Mouse (Mus musculus) heart, postnatal 14 days (tissue): ENCODE data around the gene Zfp626. TPM values are rescaled to one million over a fixed set of nuclear protein-coding genes. Genes with fewer than 3 reads are reported as not detected.
"Not testable (repeated sequence)": the region's sequence is repeated elsewhere in the genome, so short reads cannot be mapped to it uniquely, and the experiment has no call there.

ENCODE experiments used
- DNase-seq, 2 experiments: peaks; one replicate each; pipeline ENCODE4 v3.0.0; 2021 to 2022
- intact Hi-C: fragments of 180-260 bp; cut with DNase I; formaldehyde crosslinking; loops from one replicate; pipeline ENCODE4 v1.15.1; 2025
- total RNA-seq, 2 experiments: library from RNA; stranded (reverse); gene quantifications; 2 replicates each; pipeline ENCODE4 v1.2.3; 2021

The Zfp626 gene
- total RNA-seq, 2 experiments from 2014 or later, result 5.0 to 5.4 TPM

DNA sequence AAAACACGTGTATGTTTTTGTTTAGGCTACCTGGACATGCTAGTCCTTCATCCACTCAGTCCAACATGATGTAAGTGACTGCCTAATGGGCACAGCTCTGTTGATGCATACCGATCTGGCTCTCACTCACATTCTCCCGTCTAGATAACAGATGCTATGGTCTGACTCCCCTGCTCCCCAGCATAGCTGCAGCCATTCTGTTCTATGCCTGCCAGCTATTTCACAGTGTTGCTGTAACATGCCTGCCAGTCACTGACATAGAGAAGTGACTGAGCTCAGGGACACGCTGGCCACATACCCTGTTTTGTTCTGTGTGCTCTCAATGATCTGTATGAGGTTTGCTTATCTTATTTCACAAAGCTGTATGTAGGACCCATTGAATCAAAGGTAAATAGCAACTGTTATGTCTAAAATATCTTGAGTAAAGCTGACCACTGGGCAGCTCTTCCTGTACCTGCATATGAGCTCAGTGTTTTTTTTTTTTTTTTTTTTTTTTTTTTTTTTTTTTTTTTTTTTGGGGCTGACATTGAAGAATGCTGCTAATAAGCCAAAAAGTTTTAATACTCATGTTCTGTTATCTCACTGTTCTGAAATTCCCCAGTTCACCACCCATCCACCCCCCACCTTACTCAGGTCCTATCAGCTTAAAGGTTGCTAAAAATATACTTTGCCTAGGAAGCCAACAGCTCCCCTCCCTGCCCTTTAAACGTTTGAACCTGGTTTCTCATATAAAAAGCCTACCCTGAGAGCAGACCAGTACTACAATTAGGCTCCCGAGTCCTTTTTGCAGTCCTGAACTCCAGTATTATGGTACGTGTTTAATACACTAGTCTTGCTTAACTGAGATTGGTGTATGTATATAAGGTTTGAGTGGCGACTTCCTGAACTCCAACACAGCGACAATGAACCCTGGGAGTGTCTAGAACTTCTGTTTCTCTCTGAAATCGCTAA is 52.6 kb downstream of the Zfp626 start:
- intact Hi-C loops, result loop anchor here (2.0 kb wide), 1 partner anchor 19 kb away; no protein-coding TSS in a partner anchor
- peak in 1 of 2 experiments; percentile 15 for DNase-seq

DNA sequence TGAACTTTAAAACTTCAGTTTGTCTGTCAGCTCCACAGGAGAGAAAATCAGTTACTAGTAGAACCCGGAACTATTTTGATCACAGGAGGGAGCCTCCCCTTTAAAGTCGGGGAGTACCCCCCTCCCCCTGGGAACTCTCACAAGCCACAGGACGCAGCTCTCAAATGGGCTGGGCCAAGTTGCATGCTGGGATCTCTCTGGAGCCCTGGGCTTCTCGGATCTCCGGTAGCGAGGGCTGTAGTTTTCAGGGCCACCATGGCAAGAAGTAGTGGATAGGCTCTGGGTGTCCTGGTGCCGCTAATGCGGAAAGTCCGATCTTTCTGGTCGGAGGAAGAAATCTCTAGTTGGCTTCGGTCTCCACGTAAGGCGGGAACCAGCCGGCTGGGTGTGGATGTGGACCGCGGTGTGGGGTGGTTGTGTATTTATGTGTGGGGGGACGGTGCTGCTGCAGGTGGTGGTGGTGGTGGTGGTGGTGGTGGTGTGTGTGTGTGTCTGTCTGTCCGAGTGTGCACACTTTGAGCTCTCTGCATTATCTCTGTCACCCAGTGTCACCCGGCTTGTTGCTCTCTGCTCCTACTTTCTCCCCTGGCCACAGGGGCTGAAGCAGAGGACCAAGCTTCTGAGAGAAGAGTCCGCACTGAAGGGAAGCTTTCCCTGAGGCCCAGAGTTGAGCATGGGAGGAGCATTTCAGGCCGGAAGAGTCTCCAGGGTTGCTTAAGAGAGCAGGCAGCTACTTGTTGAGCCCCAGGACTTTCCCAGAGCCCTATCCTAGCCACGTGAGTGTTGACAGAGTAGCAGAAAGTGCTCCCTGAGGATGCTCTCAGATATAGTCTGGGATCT is 53.6 kb downstream of the Zfp626 start:
- intact Hi-C loops, result no loop called here
- peak; percentile 73 to 77 for DNase-seq

DNA sequence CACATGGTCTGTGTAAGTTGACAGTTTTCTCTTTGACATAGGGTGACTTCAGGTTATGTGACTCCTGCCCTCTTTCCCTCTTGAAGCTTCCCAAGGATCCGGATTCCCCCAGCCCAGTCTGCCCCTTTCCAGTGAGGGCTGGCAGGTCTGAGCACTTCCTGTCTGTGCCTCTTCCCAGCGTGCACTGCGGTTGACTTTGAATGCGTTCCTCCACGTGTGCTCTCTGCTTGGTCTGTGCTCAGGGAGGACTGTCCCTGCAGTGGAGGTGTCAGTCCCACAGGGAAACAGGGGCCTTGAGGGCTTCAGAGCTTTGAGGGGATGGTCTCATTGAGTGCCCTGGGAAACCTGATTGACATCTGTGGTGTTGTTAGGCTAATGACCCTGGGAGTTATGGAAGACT is 55.6 kb downstream of the Zfp626 start:
- intact Hi-C loops, DNase-seq: not testable (repeated sequence)

Other genes starting within 250 kb of the Zfp626 start
- 100 to 1,000 TPM; 169 to 170 TPM for gene Akt2, start 215.6 kb upstream of the Zfp626 start, total RNA-seq
- not detected for gene Ttc9b, start 153.3 kb upstream of the Zfp626 start, total RNA-seq
- gene Map3k10, start 132.6 kb upstream of the Zfp626 start, total RNA-seq, result 10 to 100 TPM; 17.0 to 22.4 TPM
- 1 to 10 TPM in 1 of 2 experiments, under 1 TPM in 1; 0.84 to 1.3 TPM for gene Zfp607b, start 117.9 kb upstream of the Zfp626 start, total RNA-seq
- gene Zfp60, start 75.8 kb upstream of the Zfp626 start, total RNA-seq, result 10 to 100 TPM in 1 of 2 experiments, 1 to 10 TPM in 1; 9.0 to 10.6 TPM
- gene Zfp59, start 31.4 kb downstream of the Zfp626 start, total RNA-seq, result 1 to 10 TPM; 2.1 to 2.5 TPM
- 1 to 10 TPM; 3.3 to 4.0 TPM for gene Zfp607a, start 50.3 kb downstream of the Zfp626 start, total RNA-seq
- gene Zfp974, start 122.3 kb downstream of the Zfp626 start, total RNA-seq, result 1 to 10 TPM; 5.2 to 6.7 TPM
- gene Zfp780b, start 172.0 kb downstream of the Zfp626 start, total RNA-seq, result 1 to 10 TPM; 9.6 to 9.8 TPM
- gene Zfp850, start 206.9 kb downstream of the Zfp626 start, total RNA-seq, result 1 to 10 TPM in 1 of 2 experiments, under 1 TPM in 1; 0.55 to 1.4 TPM
- gene Psmc4, start 242.9 kb downstream of the Zfp626 start, total RNA-seq, result 100 to 1,000 TPM; 102 to 105 TPM